Mouse (Mus musculus) heart, embryonic 10.5 days (tissue): ENCODE measurements around the gene Scap. TPM values are rescaled to one million over a fixed set of nuclear protein-coding genes. Genes with fewer than 3 reads are reported as not detected.

ENCODE experiments used
- DNase-seq: peaks from one replicate; pipeline ENCODE4 v3.0.0-alpha.2; 2017; ENCODE audit warnings: low spot score
- H3K27ac ChIP-seq: fragments of 300-500 bp; sonication (generic); 2 replicates; pipeline ENCODE4 v1.5.1; 2016; ENCODE audit warnings: mild to moderate bottlenecking
- H3K27me3 ChIP-seq: fragments of 300-500 bp; sonication (generic); 2 replicates; pipeline ENCODE4 v1.6.1; 2016; ENCODE audit warnings: mild to moderate bottlenecking; ENCODE audit not compliant: poor library complexity, insufficient read depth, severe bottlenecking
- H3K36me3 ChIP-seq: fragments of 300-500 bp; sonication (generic); 2 replicates; pipeline ENCODE4 v1.6.1; 2016; ENCODE audit warnings: mild to moderate bottlenecking, moderate library complexity
- H3K4me1 ChIP-seq: fragments of 300-500 bp; sonication (generic); 2 replicates; pipeline ENCODE4 v1.6.1; 2016; ENCODE audit warnings: mild to moderate bottlenecking
- H3K4me3 ChIP-seq: fragments of 300-500 bp; sonication (generic); 2 replicates; pipeline ENCODE4 v1.5.1; 2016; ENCODE audit warnings: mild to moderate bottlenecking, moderate library complexity
- H3K9me3 ChIP-seq: fragments of 300-500 bp; sonication (generic); 2 replicates; pipeline ENCODE4 v1.6.1; 2016; ENCODE audit warnings: mild to moderate bottlenecking, moderate library complexity
- WGBS: fragments of 180-500 bp; shearing (Covaris S2); methylation state at CpG from one replicate; pipeline ENCODE4 v1.1.7; 2016; 5-methylcytosine and 5-hydroxymethylcytosine counted together
- polyA plus RNA-seq: library from polyadenylated mRNA; unstranded; fragments of >200 nt; fragmentation: Nextera tagmentation; extraction: Ambion mirVana; gene quantifications from 2 replicates; pipeline ENCODE4 v1.2.1, GENCODE M21; 2016

Scap gene
- polyA plus RNA-seq, 1 experiment from 2014 or later, result 30.7 TPM

GRCm38 (mm10) chr9:110408099-110408773 lies 75.1 kb downstream of the Scap start, which contains the start of gene Ptpn23:
TSS of gene Ptpn23 (minus strand) at chr9:110408213.
- Histone ChIP-seq H3K4me3 (peak within 1 kb of the TSS; percentile 84), H3K27me3 (0 out of 2 replicates have a peak, but pooled peaks cover 2% of the 10 kb centered on the region), H3K27ac (peak within 1 kb of the TSS; percentile 93), H3K36me3 (peaks cover 12% of the 10 kb centered on the region; the same call in 1 of the 2 replicates), H3K4me1 (peaks cover 26% of the 10 kb centered on the region), H3K9me3 (no peaks in the 10 kb centered on the region)
- WGBS, result 1% methylated on average over 39 of the region's 39 CpGs
- DNase-seq, result peak; percentile 99

GRCm38 (mm10) chr9:110410908-110411887 lies 78.1 kb downstream of the Scap start:
- peak; percentile 92 for DNase-seq
- H3K9me3 ChIP-seq, result no peaks in the 10 kb centered on the region
- no peak overlapping the region for H3K4me3 ChIP-seq
- H3K27ac ChIP-seq, result no peak overlapping the region
- H3K36me3 ChIP-seq, result no peaks in the 10 kb centered on the region
- H3K27me3 ChIP-seq, result 0 out of 2 replicates have a peak, but pooled peaks cover 2% of the 10 kb centered on the region
- peaks cover 26% of the 10 kb centered on the region for H3K4me1 ChIP-seq
- WGBS, result 40% methylated on average over 6 of the region's 6 CpGs

GRCm38 (mm10) chr9:110412926-110413325 lies 79.8 kb downstream of the Scap start:
- H3K9me3 ChIP-seq, result no peaks in the 10 kb centered on the region
- DNase-seq, result no peak
- H3K4me1 ChIP-seq, result peaks cover 17% of the 10 kb centered on the region
- no peak overlapping the region for H3K27ac ChIP-seq
- WGBS, result 81% methylated on average over 7 of the region's 7 CpGs
- H3K36me3 ChIP-seq, result no peaks in the 10 kb centered on the region
- H3K27me3 ChIP-seq, result 0 out of 2 replicates have a peak, but pooled peaks cover 2% of the 10 kb centered on the region
- H3K4me3 ChIP-seq, result no peak overlapping the region

GRCm38 (mm10) chr9:110413785-110414184 lies 80.7 kb downstream of the Scap start:
- Histone ChIP-seq H3K27ac (no peak overlapping the region), H3K4me3 (no peak overlapping the region), H3K4me1 (peaks cover 13% of the 10 kb centered on the region; the same call in 1 of the 2 replicates), H3K9me3 (no peaks in the 10 kb centered on the region), H3K36me3 (no peaks in the 10 kb centered on the region), H3K27me3 (0 out of 2 replicates have a peak, but pooled peaks cover 2% of the 10 kb centered on the region)
- WGBS, result 51% methylated on average over 9 of the region's 9 CpGs
- DNase-seq, result no peak

- Histone ChIP-seq H3K4me1 (no peaks in the 10 kb centered on the region), H3K36me3 (no peaks in the 10 kb centered on the region), H3K9me3 (no peaks in the 10 kb centered on the region), H3K27ac (no peak within 1 kb of the TSS), H3K27me3 (no peaks in the 10 kb centered on the region), H3K4me3 (no peak within 1 kb of the TSS)
- WGBS, result 87% methylated on average over 12 of the region's 12 CpGs
- no peak for DNase-seq
Observed at GRCm38 (mm10) chr9:110419511-110420112, 86.5 kb downstream of the Scap start, which contains the start of gene Ngp. TSS of gene Ngp (plus strand) at chr9:110419747.

GRCm38 (mm10) chr9:110431241-110431640 lies 98.2 kb downstream of the Scap start:
- peaks cover 65% of the 10 kb centered on the region for H3K36me3 ChIP-seq
- 66% methylated on average over 8 of the region's 8 CpGs for WGBS
- no peak overlapping the region for H3K4me3 ChIP-seq
- H3K4me1 ChIP-seq, result no peaks in the 10 kb centered on the region
- no peaks in the 10 kb centered on the region for H3K9me3 ChIP-seq
- no peak for DNase-seq
- H3K27ac ChIP-seq, result no peak overlapping the region
- no peaks in the 10 kb centered on the region for H3K27me3 ChIP-seq

GRCm38 (mm10) chr9:110433045-110433444 lies 100.0 kb downstream of the Scap start:
- no peaks in the 10 kb centered on the region for H3K27me3 ChIP-seq
- H3K4me1 ChIP-seq, result no peaks in the 10 kb centered on the region
- no peak for DNase-seq
- H3K27ac ChIP-seq, result no peak overlapping the region
- WGBS, result 91% methylated on average over 2 of the region's 2 CpGs
- peaks cover 66% of the 10 kb centered on the region for H3K36me3 ChIP-seq
- no peak overlapping the region for H3K4me3 ChIP-seq
- H3K9me3 ChIP-seq, result no peaks in the 10 kb centered on the region

Other genes with a start within 250 kb of the Scap start
- gene Smarcc1, start 215.6 kb upstream of the Scap start, polyA plus RNA-seq, result 105 and 119 TPM in 2 replicates
- 130 and 141 TPM in 2 replicates for gene Dhx30, start 215.5 kb upstream of the Scap start, polyA plus RNA-seq
- gene Cspg5, start 89.5 kb upstream of the Scap start, polyA plus RNA-seq, result 0.24 and 0.65 TPM in 2 replicates
- gene Elp6, start 28.1 kb upstream of the Scap start, polyA plus RNA-seq, result 22.1 and 32.3 TPM in 2 replicates
- gene Ptpn23, start 74.9 kb downstream of the Scap start, polyA plus RNA-seq, result 14.6 and 18.4 TPM in 2 replicates
- not detected in 2 replicates for gene Ngp, start 86.5 kb downstream of the Scap start, polyA plus RNA-seq
- 9.0 and 10.0 TPM in 2 replicates for gene Klhl18, start 143.4 kb downstream of the Scap start, polyA plus RNA-seq
- 0.62 and 0.64 TPM in 2 replicates for gene Kif9, start 143.7 kb downstream of the Scap start, polyA plus RNA-seq
- gene Setd2, start 199.3 kb downstream of the Scap start, polyA plus RNA-seq, result 24.0 and 29.5 TPM in 2 replicates